Comparison of ENCODE assay signal across 25 mouse cellular contexts in genomic region chr16:91588703-91589102, GRCm38 (mm10).
"Had no signal": no experiment of that assay in that cellular context is flagged by ENCODE, and none has a peak within 500 bp of the region (broad histone marks: within the 10 kb centered on the region; RNA-seq: fewer than 3 reads in every experiment).

No protein-coding gene starts in this region.

- DNase-seq: cerebellum, adult 9-11 months; cerebellum, postnatal 14 days; cerebellum, postnatal 36 days; embryo, embryonic 11 days; forebrain, postnatal 0 days; gastrocnemius, adult 2 months; gastrocnemius, postnatal 10 days; gastrocnemius, postnatal 14 days; gastrocnemius, postnatal 25 days; gastrocnemius, postnatal 36 days; heart, adult 11 months; heart, adult 18-20 months; heart, adult 2 months had no signal

- H3K9ac ChIP-seq: embryonic facial prominence, embryonic 12.5 days; embryonic facial prominence, embryonic 13.5 days; embryonic facial prominence, embryonic 15.5 days; forebrain, embryonic 12.5 days; forebrain, embryonic 13.5 days; forebrain, embryonic 15.5 days; forebrain, postnatal 0 days had no signal

- H3K4me1 ChIP-seq: forebrain, embryonic 12.5 days had no signal

- H3K4me3 ChIP-seq: embryonic facial prominence, embryonic 10.5 days; embryonic facial prominence, embryonic 12.5 days; embryonic facial prominence, embryonic 13.5 days; embryonic facial prominence, embryonic 15.5 days; erythroblast, embryonic 14.5 days; forebrain, embryonic 10.5 days; forebrain, embryonic 12.5 days; forebrain, embryonic 13.5 days; forebrain, embryonic 15.5 days; gastrocnemius, adult 2 months; heart, adult 2 months; heart, embryonic 10.5 days had no signal

- H3K27ac ChIP-seq: embryonic facial prominence, embryonic 10.5 days; embryonic facial prominence, embryonic 12.5 days; embryonic facial prominence, embryonic 13.5 days; embryonic facial prominence, embryonic 15.5 days; forebrain, embryonic 10.5 days; forebrain, embryonic 12.5 days; forebrain, embryonic 13.5 days; forebrain, embryonic 15.5 days; gastrocnemius, adult 2 months; heart, adult 2 months; heart, embryonic 10.5 days had no signal

- H3K4me2 ChIP-seq: embryonic facial prominence, embryonic 12.5 days; embryonic facial prominence, embryonic 13.5 days; embryonic facial prominence, embryonic 15.5 days; forebrain, embryonic 12.5 days; forebrain, embryonic 13.5 days; forebrain, embryonic 15.5 days had no signal

- H3K27me3 ChIP-seq: embryonic facial prominence, embryonic 12.5 days; embryonic facial prominence, embryonic 13.5 days; embryonic facial prominence, embryonic 15.5 days; forebrain, embryonic 12.5 days; forebrain, embryonic 13.5 days; forebrain, embryonic 15.5 days had no signal

- ATAC-seq: forebrain, embryonic 13.5 days; forebrain, embryonic 14.5 days; forebrain, embryonic 15.5 days; forebrain, embryonic 16.5 days; forebrain, postnatal 0 days had no signal

- H3K9me3 ChIP-seq: embryonic facial prominence, embryonic 10.5 days; embryonic facial prominence, embryonic 12.5 days; embryonic facial prominence, embryonic 13.5 days; embryonic facial prominence, embryonic 15.5 days; forebrain, embryonic 10.5 days; forebrain, embryonic 12.5 days; forebrain, embryonic 13.5 days; forebrain, embryonic 15.5 days; heart, embryonic 10.5 days had no signal
